Mouse (Mus musculus) liver, adult 2 months (tissue): ENCODE data around the gene Krt34.

Experiments
- CTCF ChIP-seq: fragments of 200-500 bp; IDR thresholded peaks from 2 replicates; pipeline ENCODE4 v1.5.1; 2011; ENCODE audit warnings: low read depth, low read length, control low read depth
- POLR2A ChIP-seq: fragments of 200-500 bp; IDR thresholded peaks from 2 replicates; pipeline ENCODE4 v1.6.1; 2011; ENCODE audit warnings: low read length, control low read depth; ENCODE audit not compliant: insufficient read depth; ENCODE audit errors: extremely low read depth

DNA sequence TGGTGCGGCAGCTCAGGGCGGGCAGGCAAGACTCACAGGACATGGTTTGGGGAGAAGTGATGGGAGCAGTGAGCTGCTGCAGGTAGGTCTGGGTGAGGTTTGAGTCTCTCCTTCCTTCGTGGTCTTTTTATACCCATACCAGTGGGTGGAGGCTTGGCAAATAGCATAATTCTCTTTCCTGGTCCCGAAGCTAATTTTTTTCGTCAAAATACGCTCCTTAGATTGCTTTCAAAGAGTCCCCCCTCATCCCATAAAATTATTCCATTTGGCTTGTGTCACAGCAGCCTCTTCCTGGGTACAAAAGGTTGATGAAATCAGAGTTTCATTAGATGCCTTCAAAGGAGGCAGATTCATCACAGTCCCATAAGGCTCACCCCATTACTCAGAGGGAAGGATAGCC, at the start of gene Krt34:
- no peak for TF ChIP-seq CTCF
- no peak for TF ChIP-seq POLR2A
